Mouse (Mus musculus) urinary bladder, adult 2 months (tissue): ENCODE data around the gene Unc93b1. TPM values are rescaled to one million over a fixed set of nuclear protein-coding genes. Genes with fewer than 3 reads are reported as not detected.
A peak's percentile ranks its signal among the peaks of the same experiment; 100 is the strongest.

Source experiments
- DNase-seq: peaks from one replicate; pipeline ENCODE4 v3.0.0; 2022; ENCODE audit warnings: low spot score
- polyA plus RNA-seq: library from polyadenylated mRNA; depleted of rRNA; stranded (reverse); fragments of >200 nt; gene quantifications from 2 replicates; pipeline ENCODE4 v1.2.3, GENCODE M21; 2012; rRNA removed

Gene Unc93b1
- polyA plus RNA-seq = 85.1 and 99.6 TPM in 2 replicates

- no peak for DNase-seq
These were observed at the start of gene Unc93b1 for GRCm38 (mm10) chr19:3935032-3935895. Gene Unc93b1, plus strand, starts transcription at chr19:3935186.

GRCm38 (mm10) chr19:3889096-3889495, 45.9 kb upstream of the Unc93b1 start:
- DNase-seq = no peak

GRCm38 (mm10) chr19:3890181-3890580, 44.8 kb upstream of the Unc93b1 start:
- no peak for DNase-seq

- no peak for DNase-seq
These were observed 41.4 kb upstream of the Unc93b1 start for GRCm38 (mm10) chr19:3893545-3894116.

GRCm38 (mm10) chr19:3894294-3894693, 40.7 kb upstream of the Unc93b1 start:
- no peak for DNase-seq

- no peak for DNase-seq
These were observed 39.8 kb upstream of the Unc93b1 start for GRCm38 (mm10) chr19:3895171-3895631.

- DNase-seq = no peak
These were observed 38.8 kb upstream of the Unc93b1 start for GRCm38 (mm10) chr19:3896208-3896607.

- no peak for DNase-seq
These were observed 37.4 kb upstream of the Unc93b1 start for GRCm38 (mm10) chr19:3897557-3897956.

GRCm38 (mm10) chr19:3898952-3899351, 36.0 kb upstream of the Unc93b1 start:
- DNase-seq = no peak

- DNase-seq = no peak
These were observed 35.4 kb upstream of the Unc93b1 start for GRCm38 (mm10) chr19:3899618-3900017.

GRCm38 (mm10) chr19:3902966-3903365, 32.0 kb upstream of the Unc93b1 start:
- DNase-seq = no peak

GRCm38 (mm10) chr19:3903648-3904362, 31.2 kb upstream of the Unc93b1 start:
- no peak for DNase-seq

GRCm38 (mm10) chr19:3904363-3904675, 30.7 kb upstream of the Unc93b1 start:
- no peak for DNase-seq

- no peak for DNase-seq
These were observed 29.6 kb upstream of the Unc93b1 start for GRCm38 (mm10) chr19:3905261-3905969.

- no peak for DNase-seq
These were observed 28.7 kb upstream of the Unc93b1 start for GRCm38 (mm10) chr19:3906326-3906725.

- peak; percentile 77 for DNase-seq
These were observed 27.9 kb upstream of the Unc93b1 start, which contains the start of gene Tcirg1 for GRCm38 (mm10) chr19:3906795-3907786. Gene Tcirg1, minus strand, starts transcription at chr19:3907133.

GRCm38 (mm10) chr19:3907876-3908660, 26.9 kb upstream of the Unc93b1 start:
- no peak for DNase-seq

- DNase-seq = no peak
These were observed 24.8 kb upstream of the Unc93b1 start for GRCm38 (mm10) chr19:3910206-3910605.

- peak; percentile 83 for DNase-seq
These were observed 22.4 kb upstream of the Unc93b1 start, which contains the start of gene Ndufs8 for GRCm38 (mm10) chr19:3912337-3913204. Gene Ndufs8, minus strand, starts transcription at chr19:3912774.
